Mouse (Mus musculus) E14TG2a.4 (cell line): ENCODE results near the gene Gm5460.

ENCODE experiments used
- CTCF ChIP-seq: conservative IDR thresholded peaks from 2 replicates; pipeline ENCODE4 v1.5.1; 2014; ENCODE audit warnings: low read length
- NANOG ChIP-seq: IDR thresholded peaks from 2 replicates; pipeline ENCODE4 v1.6.1; 2014; ENCODE audit warnings: borderline replicate concordance, low read length, mixed read lengths
- POU5F1 ChIP-seq: IDR thresholded peaks from 2 replicates; pipeline ENCODE4 v1.6.1; 2014; ENCODE audit warnings: low read length, borderline replicate concordance

DNA sequence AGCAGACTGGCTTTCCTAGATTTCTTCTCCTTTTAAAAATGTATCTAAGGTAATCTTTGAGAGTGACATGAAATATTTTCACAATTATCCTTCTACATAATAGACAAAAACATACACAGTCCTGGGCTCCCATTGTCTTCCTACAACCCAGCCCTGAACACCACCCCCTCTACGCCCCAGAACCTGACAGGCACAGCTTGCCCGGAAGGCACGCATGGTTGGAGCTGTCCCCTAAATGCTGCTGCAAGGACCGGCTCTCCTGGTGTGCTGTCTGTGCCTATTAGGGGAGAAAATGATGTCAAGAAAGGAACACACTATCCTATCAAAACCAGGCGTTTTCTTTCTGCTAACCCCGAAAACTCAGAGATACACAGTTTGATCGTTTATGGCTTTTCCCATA, 38.8 kb upstream of the Gm5460 start:
- TF ChIP-seq CTCF, result no peak
- TF ChIP-seq POU5F1, result no peak
- TF ChIP-seq NANOG, result no peak
